Mouse (Mus musculus) cerebellum, adult 2 months (tissue): ENCODE results near the gene Srms. TPM values are rescaled to one million over a fixed set of nuclear protein-coding genes. Genes with fewer than 3 reads are reported as not detected.

Experiments used
- DNase-seq, 2 experiments: peaks; one replicate each; pipeline ENCODE4 v3.0.0; 2021
- H3K27ac ChIP-seq: fragments of 200-500 bp; 2 replicates; pipeline ENCODE4 v1.5.1; 2012; ENCODE audit warnings: low read length, control low read depth, inconsistent platforms; ENCODE audit not compliant: insufficient read depth
- H3K27me3 ChIP-seq: fragments of 200-500 bp; 2 replicates; pipeline ENCODE4 v1.6.1; 2012; ENCODE audit warnings: inconsistent platforms, mild to moderate bottlenecking, low read length, moderate library complexity; ENCODE audit not compliant: control insufficient read depth, insufficient read depth
- H3K4me1 ChIP-seq: fragments of 200-500 bp; 2 replicates; pipeline ENCODE4 v1.6.1; 2011; ENCODE audit warnings: low read length; ENCODE audit not compliant: control insufficient read depth, insufficient read depth
- H3K4me3 ChIP-seq: fragments of 200-500 bp; replicated peaks from 2 replicates; pipeline ENCODE3; 2011; ENCODE audit warnings: mild to moderate bottlenecking, low read depth, low read length, control low read depth; ENCODE audit not compliant: insufficient read depth
- CTCF ChIP-seq: fragments of 200-500 bp; IDR thresholded peaks from 2 replicates; pipeline ENCODE4 v1.5.1; 2011; ENCODE audit warnings: low read depth, mild to moderate bottlenecking, control low read depth, low read length, moderate library complexity, borderline replicate concordance; ENCODE audit not compliant: insufficient read depth
- POLR2A ChIP-seq: fragments of 200-500 bp; IDR thresholded peaks from 2 replicates; pipeline ENCODE4 v1.6.1; 2011; ENCODE audit warnings: low read length, control low read depth, borderline replicate concordance; ENCODE audit not compliant: insufficient read depth
- WGBS: fragments of 180-500 bp; shearing (Covaris S2); methylation state at CpG from one replicate; pipeline ENCODE4 v1.1.7; 2018; 5-methylcytosine and 5-hydroxymethylcytosine counted together
- polyA plus RNA-seq: library from polyadenylated mRNA; depleted of rRNA; stranded (reverse); fragments of >200 nt; gene quantifications from 2 replicates; pipeline ENCODE4 v1.2.3, GENCODE M21; 2012; rRNA removed

The Srms gene
- polyA plus RNA-seq, 1 experiment = 0.46 TPM

DNA sequence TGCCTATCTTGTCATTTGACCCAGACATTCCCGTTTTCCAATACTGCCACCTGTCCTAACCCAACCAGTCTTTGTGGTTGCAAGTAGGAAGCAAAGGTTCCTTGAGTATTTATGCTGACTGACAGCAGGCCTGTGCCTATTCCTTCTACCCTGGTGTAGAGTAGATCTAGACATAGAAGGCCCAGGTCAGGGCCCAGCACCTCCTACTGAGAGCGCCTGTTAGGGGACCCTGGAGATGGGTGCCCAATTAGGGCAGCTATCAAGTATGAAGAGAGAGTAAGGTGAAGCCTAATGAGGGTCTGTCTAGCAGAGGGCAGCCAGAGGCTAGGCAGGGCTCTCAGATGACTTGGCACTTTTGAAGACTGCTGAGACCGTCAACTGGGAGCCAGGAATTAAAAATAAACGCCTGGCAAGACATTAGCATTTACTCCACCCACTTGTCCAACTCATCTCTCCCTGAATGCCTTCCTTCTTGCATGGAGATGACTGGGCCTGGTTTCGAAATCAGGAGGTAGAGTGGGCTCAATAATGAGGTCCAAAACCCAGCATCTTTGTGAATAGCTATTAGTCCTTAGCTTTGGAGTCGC, 55.2 kb downstream of the Srms start:
- Histone ChIP-seq H3K27me3 (no peaks in the 10 kb centered on the region), H3K4me1 (peaks cover 34% of the 10 kb centered on the region), H3K27ac (peak overlapping the region; percentile 100), H3K4me3 (peak overlapping the region; percentile 90)
- 35% methylated on average over 6 of the region's 6 CpGs for WGBS
- DNase-seq = peak; percentile 50 to 60
- no peak for TF ChIP-seq POLR2A
- no peak for TF ChIP-seq CTCF

DNA sequence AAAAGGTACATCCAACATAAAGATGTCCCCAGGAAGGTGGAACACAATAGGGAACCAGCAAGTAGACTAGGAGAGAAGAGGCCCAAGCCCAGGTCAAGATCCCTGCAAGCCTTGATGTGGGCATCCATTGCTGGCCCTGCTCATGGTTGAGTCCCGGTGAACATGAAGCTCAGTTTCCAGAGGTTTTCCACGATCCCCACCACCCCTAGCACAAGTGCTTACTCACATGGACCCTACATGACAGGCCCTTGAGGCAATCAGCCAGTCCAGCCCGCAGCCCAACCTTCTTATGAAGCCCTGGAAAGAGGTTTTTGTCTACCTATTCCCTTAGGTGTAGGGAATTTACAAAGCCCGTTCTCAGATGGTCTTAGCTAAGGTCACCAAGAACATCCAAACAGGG, 55.8 kb downstream of the Srms start:
- 20% methylated on average over 4 of the region's 4 CpGs for WGBS
- TF ChIP-seq CTCF = no peak
- no peak for TF ChIP-seq POLR2A

DNA sequence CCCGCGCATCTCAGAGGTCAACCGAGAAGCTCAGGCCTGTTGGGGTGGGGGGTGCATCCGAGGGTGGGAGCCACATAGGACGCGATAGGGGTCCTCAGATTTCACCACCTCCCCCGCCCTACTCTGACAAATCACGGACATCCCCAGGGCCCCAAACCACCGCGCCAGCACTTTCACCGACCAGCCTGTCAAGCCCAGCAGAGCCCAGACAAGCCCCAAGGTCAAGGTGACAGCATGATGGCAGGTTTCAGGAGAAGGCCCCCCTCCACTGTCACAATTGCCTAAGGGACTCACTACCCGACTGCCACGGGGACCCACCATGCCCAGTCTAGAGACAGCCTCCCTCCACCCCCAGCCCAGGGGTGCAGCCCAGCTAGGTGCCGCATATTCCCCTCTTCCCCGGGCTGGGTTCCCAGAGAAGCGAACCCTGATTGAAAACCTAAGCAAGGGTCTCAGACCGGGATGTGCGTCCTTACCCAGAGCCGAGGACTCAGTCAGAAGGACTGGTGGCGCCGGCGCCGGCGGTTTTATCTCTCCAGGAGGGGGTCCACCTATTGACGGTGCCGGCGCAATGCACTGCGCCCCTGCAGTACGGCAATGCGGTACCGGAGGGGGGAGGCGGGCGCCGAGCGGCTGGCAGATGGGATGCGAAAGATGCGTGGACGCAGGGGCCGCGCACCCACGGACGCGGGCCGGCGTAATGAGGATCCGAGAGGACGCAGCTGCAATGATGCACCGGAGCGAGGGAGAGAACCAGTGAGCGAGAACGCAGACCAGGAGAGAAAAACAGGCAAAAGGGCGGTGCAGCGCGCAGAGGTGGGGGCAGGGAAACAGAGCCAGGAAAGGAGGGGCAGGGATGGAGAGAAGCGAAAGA, 56.5 kb downstream of the Srms start, which contains the start of gene Eef1a2:
Gene Eef1a2 (minus strand): TSS at position 767 of the 874 bp plus-strand sequence.
- peaks cover 39% of the 10 kb centered on the region for H3K4me1 ChIP-seq
- DNase-seq = peak; percentile 93
- under 1% methylated on average over 55 of the region's 55 CpGs for WGBS
- H3K27ac ChIP-seq = peak within 1 kb of the TSS; percentile 100
- TF ChIP-seq CTCF = no peak
- TF ChIP-seq POLR2A = peak; percentile 94
- H3K4me3 ChIP-seq = peak within 1 kb of the TSS; percentile 90
- no peaks in the 10 kb centered on the region for H3K27me3 ChIP-seq

More for the DNA sequence above, 55.8 kb downstream of the Srms start:
- no peaks in the 10 kb centered on the region for H3K27me3 ChIP-seq
- no peak for DNase-seq
- peak overlapping the region; percentile 100 for H3K27ac ChIP-seq
- H3K4me3 ChIP-seq = peak overlapping the region; percentile 90
- H3K4me1 ChIP-seq = peaks cover 38% of the 10 kb centered on the region

DNA sequence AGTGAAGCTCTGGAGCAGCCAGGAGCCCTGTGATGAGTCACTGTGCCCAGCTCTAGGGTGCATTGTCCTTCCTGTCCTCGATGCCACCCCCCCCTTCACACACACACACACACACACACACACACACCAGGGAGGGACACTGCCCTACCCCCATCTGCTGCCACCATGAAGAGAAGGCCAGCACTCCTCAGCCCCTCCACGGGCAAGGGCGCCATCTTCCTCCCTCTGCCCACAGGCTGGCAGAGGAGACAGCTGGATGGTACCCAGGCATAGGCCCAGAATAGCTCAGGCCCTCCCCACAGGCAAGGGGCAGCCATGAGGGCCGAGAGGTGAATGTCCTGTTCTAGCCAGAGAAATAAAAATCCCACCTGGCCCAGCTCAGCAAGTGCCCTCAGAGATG, 57.2 kb downstream of the Srms start:
- H3K27ac ChIP-seq = peak overlapping the region; percentile 100
- peak; percentile 86 to 89 for DNase-seq
- H3K27me3 ChIP-seq = no peaks in the 10 kb centered on the region
- H3K4me3 ChIP-seq = peak overlapping the region; percentile 90
- H3K4me1 ChIP-seq = peaks cover 44% of the 10 kb centered on the region
- 4% methylated on average over 4 of the region's 4 CpGs for WGBS
- TF ChIP-seq POLR2A (peak; percentile 59), CTCF (no peak; the same call in 1 of the 2 replicates)

Other genes starting within 250 kb of the Srms start
- 118 and 122 TPM in 2 replicates for gene Arfgap1, start 246.0 kb downstream of the Srms start, polyA plus RNA-seq
- 2.6 and 3.5 TPM in 2 replicates for gene Col20a1, start 226.7 kb downstream of the Srms start, polyA plus RNA-seq
- gene Chrna4, start 169.6 kb downstream of the Srms start, polyA plus RNA-seq = 10.1 and 14.4 TPM in 2 replicates
- gene Kcnq2, start 77.9 kb downstream of the Srms start, polyA plus RNA-seq = 115 and 125 TPM in 2 replicates
- 1,226 and 1,413 TPM in 2 replicates for gene Eef1a2, start 56.2 kb downstream of the Srms start, polyA plus RNA-seq
- gene Ppdpf, start 25.9 kb downstream of the Srms start, polyA plus RNA-seq = 110 and 111 TPM in 2 replicates
- gene Ptk6, start 10.4 kb downstream of the Srms start, polyA plus RNA-seq = 0.03 and 0.07 TPM in 2 replicates
- gene Fndc11, start 6.8 kb upstream of the Srms start, polyA plus RNA-seq = 0.46 TPM in 1 of 2 replicates, not detected in the other
- 2.4 and 2.8 TPM in 2 replicates for gene Helz2, start 28.8 kb upstream of the Srms start, polyA plus RNA-seq
- gene Gmeb2, start 74.8 kb upstream of the Srms start, polyA plus RNA-seq = 28.7 and 30.1 TPM in 2 replicates
- 1,100 TPM in 2 replicates for gene Stmn3, start 101.3 kb upstream of the Srms start, polyA plus RNA-seq
- gene Rtel1, start 106.6 kb upstream of the Srms start, polyA plus RNA-seq = 88.5 and 103 TPM in 2 replicates
- gene Zgpat, start 151.7 kb upstream of the Srms start, polyA plus RNA-seq = 102 and 106 TPM in 2 replicates
- 75.6 and 77.7 TPM in 2 replicates for gene Arfrp1, start 152.2 kb upstream of the Srms start, polyA plus RNA-seq
- gene Lime1, start 166.9 kb upstream of the Srms start, polyA plus RNA-seq = 79.8 and 85.0 TPM in 2 replicates
- 31.9 and 34.6 TPM in 2 replicates for gene Zbtb46, start 246.2 kb upstream of the Srms start, polyA plus RNA-seq